Mouse (Mus musculus): Measurements from ENCODE around the gene Gm49510.

- TF ChIP-seq CTCF (IDR thresholded peaks at IDR 0.05; ENCODE audit: low read depth, low read length), result no peak
- no peak for TF ChIP-seq GATA1 (IDR thresholded peaks at IDR 0.05; ENCODE audit: borderline replicate concordance, low read length)
- no peak for TF ChIP-seq POLR2AphosphoS5 (IDR thresholded peaks at IDR 0.05; ENCODE audit: insufficient replicate concordance, low read depth, low read length)
These were observed 913 bp upstream of the Gm49510 start for GRCm38 (mm10) chr15:78898507-78899001.

Data from G1E (cell line).